Mouse (Mus musculus): ENCODE measurements around the gene Tomm34. TPM values are rescaled to one million over a fixed set of nuclear protein-coding genes. Genes with fewer than 3 reads are reported as not detected.
A peak's percentile ranks its signal among the peaks of the same experiment; 100 is the strongest.
"Not testable (repeated sequence)": the region's sequence is repeated elsewhere in the genome, so short reads cannot be mapped to it uniquely, and the experiment has no call there.

The Tomm34 gene
- polyA plus RNA-seq, 1 experiment from 2014 or later: 59.9 TPM

DNA sequence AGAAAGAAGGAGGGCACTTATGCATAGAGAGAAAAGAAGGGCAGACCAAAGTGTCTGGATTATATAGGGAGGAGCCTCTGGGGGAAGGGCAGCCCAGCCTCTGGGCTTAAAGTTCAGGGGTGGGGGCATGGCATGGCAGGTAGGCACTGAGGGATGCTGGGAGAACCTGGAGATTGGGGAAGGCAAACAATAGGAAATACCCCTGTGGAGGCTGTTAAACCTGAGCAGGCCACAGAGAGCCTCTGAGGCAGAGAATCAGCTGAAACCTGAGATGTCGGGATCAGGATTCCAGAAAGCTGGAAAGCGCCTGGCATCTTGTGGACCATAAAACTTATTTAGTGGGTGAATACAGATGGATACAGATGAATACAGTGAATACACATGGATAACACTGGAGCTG is 1.1 kb upstream of the Tomm34 start:
- H3K36me3 ChIP-seq (replicated peaks): peaks cover 10% of the 10 kb centered on the region
- no peaks in the 10 kb centered on the region for H3K9me3 ChIP-seq
- no peak overlapping the region for H3K4me3 ChIP-seq
- H3K4me1 ChIP-seq: peaks cover 53% of the 10 kb centered on the region
- 68% methylated on average over 2 of the region's 2 CpGs for WGBS
- H3K27me3 ChIP-seq (ENCODE audit: poor library complexity, severe bottlenecking): no peaks in the 10 kb centered on the region
- H3K27ac ChIP-seq: no peak overlapping the region
- no peak for DNase-seq (ENCODE audit: extremely low spot score, low spot score)

DNA sequence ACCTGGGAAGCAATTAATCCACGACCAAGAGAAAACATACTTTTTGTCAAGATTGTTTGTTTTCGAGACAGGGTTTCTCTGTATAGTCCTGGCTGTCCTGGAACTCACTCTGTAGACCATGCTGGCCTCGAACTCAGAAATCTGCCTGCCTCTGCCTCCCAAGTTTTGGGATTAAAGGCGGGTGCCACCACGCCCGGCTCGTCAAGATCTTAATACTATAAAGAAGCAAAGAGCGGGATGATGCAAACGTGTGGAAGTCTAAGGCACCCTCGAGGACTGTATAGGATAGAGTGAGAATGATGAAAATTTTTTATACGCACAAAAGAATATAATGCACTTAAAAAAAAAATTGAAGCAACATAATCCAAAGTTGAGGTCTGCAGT is 460 bp upstream of the Tomm34 start:
- H3K27me3 ChIP-seq (ENCODE audit: poor library complexity, severe bottlenecking); H3K9me3 ChIP-seq; DNase-seq (ENCODE audit: extremely low spot score, low spot score): not testable (repeated sequence)
- H3K36me3 ChIP-seq (replicated peaks): peaks cover 16% of the 10 kb centered on the region
- H3K4me1 ChIP-seq: peaks cover 53% of the 10 kb centered on the region
- WGBS: 79% methylated on average over 11 of the region's 11 CpGs
- H3K27ac ChIP-seq: peak overlapping the region; percentile 93
- peak overlapping the region; percentile 98 for H3K4me3 ChIP-seq

DNA sequence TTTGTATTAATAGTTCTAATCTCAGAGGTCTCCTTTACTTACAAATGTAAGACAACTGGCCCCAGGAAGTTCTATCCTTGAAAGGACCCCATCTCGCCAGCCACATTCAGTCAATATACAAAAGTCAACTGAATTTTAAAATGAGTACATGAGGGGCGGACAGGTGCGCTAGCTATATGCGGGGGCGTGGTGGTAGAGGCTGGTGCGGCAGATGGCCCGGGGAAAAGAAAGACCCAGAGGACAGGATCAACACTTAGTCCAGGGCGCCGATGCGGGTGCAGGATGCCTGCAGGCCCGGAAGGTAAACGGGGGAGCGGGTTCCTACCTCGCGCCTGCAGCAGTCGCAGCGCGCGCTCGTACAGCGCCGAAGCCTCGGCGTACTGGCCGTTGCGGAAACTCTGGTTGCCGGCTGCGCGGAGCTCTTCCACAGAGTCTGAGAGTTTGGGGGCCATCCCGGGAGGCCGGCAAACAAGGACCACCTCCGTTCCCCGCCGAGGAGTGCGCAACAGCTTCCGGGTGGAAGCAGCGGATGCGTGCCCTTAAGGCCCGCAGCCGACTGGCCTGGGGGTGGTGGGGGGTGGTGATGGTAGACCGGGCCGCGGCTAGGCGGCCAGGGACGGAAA is 716 bp downstream of the Tomm34 start, which contains the start of gene Stk4:
TSS of gene Stk4 (plus strand) at position 181 of the 623 bp plus-strand sequence.
- H3K36me3 ChIP-seq (replicated peaks): peaks cover 27% of the 10 kb centered on the region
- no peaks in the 10 kb centered on the region for H3K9me3 ChIP-seq
- H3K4me1 ChIP-seq: peaks cover 47% of the 10 kb centered on the region
- H3K27ac ChIP-seq: peak within 1 kb of the TSS; percentile 93
- DNase-seq (ENCODE audit: extremely low spot score, low spot score): peak; percentile 57
- no peaks in the 10 kb centered on the region for H3K27me3 ChIP-seq (ENCODE audit: poor library complexity, severe bottlenecking)
- WGBS: under 1% methylated on average over 45 of the region's 45 CpGs
- H3K4me3 ChIP-seq: peak within 1 kb of the TSS; percentile 98

DNA sequence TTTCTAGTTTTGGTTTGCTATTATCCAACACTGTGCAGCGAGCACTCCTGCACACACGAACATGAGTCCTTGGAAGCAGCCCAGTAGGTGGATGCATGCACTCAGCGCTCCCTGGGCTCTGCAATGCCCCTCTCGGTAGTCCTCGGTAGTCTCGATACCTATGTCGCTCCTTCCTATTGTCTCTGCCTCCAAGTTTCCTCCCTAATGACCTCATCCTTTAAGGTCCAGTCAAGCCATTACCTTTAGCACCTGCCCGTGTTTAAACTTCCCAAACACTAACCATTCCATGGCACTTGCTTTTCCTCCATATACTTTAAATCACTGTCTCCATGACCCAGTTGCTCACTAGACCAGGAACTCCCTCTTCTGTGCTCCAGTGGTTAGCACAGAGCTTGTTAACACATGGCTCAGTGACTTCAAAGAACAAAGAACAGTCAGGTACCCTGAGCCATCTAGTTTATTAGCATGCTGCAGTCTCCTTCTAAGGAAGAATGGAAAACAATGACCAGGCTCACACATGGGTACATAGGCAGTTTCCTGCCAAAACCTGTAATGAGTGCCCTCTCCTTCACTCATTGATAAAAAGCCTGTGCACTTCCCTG is 11.2 kb downstream of the Tomm34 start:
- Histone ChIP-seq H3K27me3 (ENCODE audit: poor library complexity, severe bottlenecking) (no peaks in the 10 kb centered on the region), H3K4me3 (no peak overlapping the region), H3K27ac (no peak overlapping the region), H3K9me3 (no peaks in the 10 kb centered on the region), H3K4me1 (no peaks in the 10 kb centered on the region), H3K36me3 (replicated peaks) (peaks cover 98% of the 10 kb centered on the region)
- no peak for DNase-seq (ENCODE audit: extremely low spot score, low spot score)
- 91% methylated on average over 8 of the region's 8 CpGs for WGBS

DNA sequence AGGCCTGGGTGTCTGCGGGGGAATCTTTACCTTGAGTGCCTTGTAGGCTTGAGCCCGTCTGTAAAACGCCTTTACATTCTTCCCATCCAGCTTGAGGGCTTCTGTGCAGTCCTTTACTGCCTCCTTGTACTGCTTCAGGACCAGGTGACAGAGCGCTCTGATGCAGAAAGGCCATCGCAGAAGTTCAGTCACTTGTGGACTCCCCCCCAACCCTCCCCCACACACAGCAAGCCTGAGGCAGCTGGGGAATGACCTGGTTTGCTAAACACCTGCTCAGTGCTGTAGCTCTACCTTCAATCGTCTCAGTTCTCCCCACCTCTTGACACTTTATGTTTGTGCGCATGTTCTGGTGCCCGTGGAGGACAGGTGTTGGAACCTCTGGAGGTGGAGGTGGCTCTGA is 16.3 kb downstream of the Tomm34 start:
- Histone ChIP-seq H3K36me3 (replicated peaks) (peaks cover 86% of the 10 kb centered on the region), H3K9me3 (no peaks in the 10 kb centered on the region), H3K27me3 (ENCODE audit: poor library complexity, severe bottlenecking) (no peaks in the 10 kb centered on the region), H3K4me3 (no peak overlapping the region), H3K4me1 (no peaks in the 10 kb centered on the region), H3K27ac (no peak overlapping the region)
- WGBS: 97% methylated on average over 8 of the region's 8 CpGs
- no peak for DNase-seq (ENCODE audit: extremely low spot score, low spot score)

DNA sequence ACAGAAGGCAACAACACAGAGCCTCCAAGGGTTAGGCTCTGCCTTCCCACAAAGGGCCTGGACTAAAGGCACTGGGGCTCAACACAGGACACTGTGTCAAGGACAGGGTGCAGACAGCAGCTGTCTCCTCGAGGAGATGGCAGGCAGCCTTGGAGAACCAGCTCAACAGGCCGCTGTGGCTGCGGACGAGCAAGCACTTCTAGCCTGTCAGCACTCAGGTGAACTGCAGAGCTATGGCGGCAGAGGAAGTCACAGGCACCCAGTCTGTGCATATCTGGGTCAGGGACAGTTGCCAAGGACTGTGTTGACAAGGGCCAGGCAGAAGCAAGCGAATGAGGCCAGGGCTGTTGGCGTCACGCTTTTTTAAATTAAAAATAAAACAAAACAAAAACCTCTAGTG is 17.2 kb downstream of the Tomm34 start:
- H3K36me3 ChIP-seq (replicated peaks): peaks cover 77% of the 10 kb centered on the region
- H3K9me3 ChIP-seq: no peaks in the 10 kb centered on the region
- no peak overlapping the region for H3K27ac ChIP-seq
- H3K4me1 ChIP-seq: 0 out of 2 replicates have a peak, but pooled peaks cover under 1% of the 10 kb centered on the region
- H3K27me3 ChIP-seq (ENCODE audit: poor library complexity, severe bottlenecking): no peaks in the 10 kb centered on the region
- 93% methylated on average over 8 of the region's 8 CpGs for WGBS
- no peak for DNase-seq (ENCODE audit: extremely low spot score, low spot score)
- no peak overlapping the region for H3K4me3 ChIP-seq

DNA sequence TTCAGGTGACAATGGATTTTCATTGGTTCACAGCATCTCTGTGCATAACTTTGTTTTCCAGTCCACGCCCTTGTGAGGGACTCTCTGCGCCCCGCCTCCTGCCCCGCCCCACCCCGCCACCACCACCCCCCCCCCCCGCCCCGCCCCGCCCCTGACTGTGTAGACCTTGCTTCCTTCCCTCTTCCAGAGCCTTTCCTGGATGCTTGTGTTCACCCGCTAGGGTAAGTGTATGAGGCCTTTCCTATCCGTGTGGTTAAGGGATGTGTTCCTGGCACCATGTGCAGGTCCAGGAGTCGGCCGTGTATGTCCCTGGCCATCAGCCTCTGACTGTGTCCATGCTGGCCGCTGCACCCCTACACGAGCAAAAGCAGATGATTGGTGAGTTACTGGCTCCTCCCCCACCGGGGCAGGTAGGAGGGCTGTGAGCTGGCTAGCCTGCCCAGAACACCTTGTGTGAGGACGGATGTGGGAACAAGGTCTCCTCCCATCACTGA is 23.7 kb downstream of the Tomm34 start:
- Histone ChIP-seq H3K4me3 (peak overlapping the region; percentile 45), H3K9me3 (no peaks in the 10 kb centered on the region), H3K4me1 (peaks cover 10% of the 10 kb centered on the region), H3K27ac (peak overlapping the region; percentile 68; the same call in 1 of the 2 replicates), H3K36me3 (replicated peaks) (peaks cover 14% of the 10 kb centered on the region), H3K27me3 (ENCODE audit: poor library complexity, severe bottlenecking) (no peaks in the 10 kb centered on the region)
- WGBS: 5% methylated on average over 16 of the region's 16 CpGs
- DNase-seq (ENCODE audit: extremely low spot score, low spot score): peak; percentile 37

DNA sequence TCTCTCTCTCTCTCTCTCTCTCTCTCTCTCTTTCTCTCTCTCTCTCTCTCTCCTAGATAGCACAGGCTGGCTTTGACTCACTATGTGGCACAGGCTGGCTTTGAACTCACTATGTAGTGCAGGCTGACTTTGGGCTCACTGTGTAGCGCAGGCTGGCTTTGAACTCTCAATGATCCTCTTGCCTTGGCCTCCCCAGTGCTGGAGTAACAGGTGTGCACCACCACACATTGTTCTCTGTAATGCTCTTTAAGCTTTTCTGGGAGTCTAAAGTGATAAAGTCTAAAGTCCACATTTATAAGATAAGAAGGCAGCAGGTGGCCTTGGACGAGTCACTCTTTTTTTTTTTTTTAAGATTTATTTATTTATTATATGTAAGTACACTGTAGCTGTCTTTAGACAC is 29.4 kb downstream of the Tomm34 start:
- Histone ChIP-seq H3K36me3 (replicated peaks) (no peaks in the 10 kb centered on the region), H3K27ac (no peak overlapping the region), H3K9me3 (no peaks in the 10 kb centered on the region), H3K27me3 (ENCODE audit: poor library complexity, severe bottlenecking) (no peaks in the 10 kb centered on the region), H3K4me3 (no peak overlapping the region), H3K4me1 (peaks cover 4% of the 10 kb centered on the region; the same call in 1 of the 2 replicates)
- 84% methylated on average over 2 of the region's 2 CpGs for WGBS
- DNase-seq (ENCODE audit: extremely low spot score, low spot score): no peak

DNA sequence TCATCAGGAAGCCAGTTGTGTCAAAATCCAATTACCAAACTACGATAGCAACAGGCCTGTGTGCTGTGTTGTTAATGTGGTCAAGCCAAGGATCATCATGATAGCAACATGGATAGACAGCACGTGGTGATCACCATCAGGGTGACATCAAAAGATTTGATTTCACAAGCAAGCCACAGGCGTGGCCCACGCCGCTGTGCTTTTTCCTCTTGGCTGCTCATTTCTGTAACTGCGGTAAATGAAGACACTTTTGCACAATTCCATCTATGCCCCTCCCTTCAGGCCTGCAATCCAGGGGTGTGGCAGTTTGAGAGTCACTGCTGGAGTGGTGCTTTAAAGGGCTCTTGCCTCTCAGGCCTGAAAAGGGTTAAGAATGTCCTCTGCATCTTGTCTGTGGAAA is 30.0 kb downstream of the Tomm34 start:
- no peak for DNase-seq (ENCODE audit: extremely low spot score, low spot score)
- H3K36me3 ChIP-seq (replicated peaks): no peaks in the 10 kb centered on the region
- WGBS: 89% methylated on average over 6 of the region's 6 CpGs
- H3K4me1 ChIP-seq: peaks cover 4% of the 10 kb centered on the region; the same call in 1 of the 2 replicates
- H3K9me3 ChIP-seq: no peaks in the 10 kb centered on the region
- H3K4me3 ChIP-seq: no peak overlapping the region
- H3K27ac ChIP-seq: no peak overlapping the region
- H3K27me3 ChIP-seq (ENCODE audit: poor library complexity, severe bottlenecking): no peaks in the 10 kb centered on the region

DNA sequence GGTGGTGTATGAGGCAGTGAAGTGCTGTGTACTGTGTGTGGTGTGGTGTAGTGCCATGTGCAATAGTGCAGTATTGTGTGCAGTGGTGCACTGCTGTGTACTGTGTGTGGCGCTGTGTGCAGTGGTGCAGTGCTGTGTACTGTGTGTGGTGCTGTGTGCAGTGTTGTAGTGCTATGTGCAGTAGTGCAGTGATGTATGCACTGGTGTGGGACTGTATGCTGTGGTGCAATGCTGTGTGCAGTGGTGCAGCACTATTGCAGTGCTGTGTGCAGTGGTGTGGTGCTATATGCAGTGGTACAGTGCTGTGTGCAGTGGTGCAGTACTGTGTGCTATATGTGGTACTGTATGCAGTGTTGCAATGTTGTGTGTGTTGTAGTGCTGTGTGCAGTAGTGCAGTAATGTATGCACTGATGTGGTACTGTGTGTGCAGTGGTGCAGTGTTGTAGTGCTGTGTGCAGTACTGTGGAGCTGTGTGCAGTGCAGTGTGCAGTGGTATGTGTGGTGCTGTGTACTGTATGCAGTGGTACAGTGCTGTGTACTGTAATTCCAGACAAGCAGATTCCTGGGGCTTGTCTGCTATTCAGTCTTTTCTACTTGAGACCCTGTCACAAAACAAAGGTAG is 32.5 kb downstream of the Tomm34 start:
- no peaks in the 10 kb centered on the region for H3K9me3 ChIP-seq
- no peak overlapping the region for H3K4me3 ChIP-seq
- no peak for DNase-seq (ENCODE audit: extremely low spot score, low spot score)

DNA sequence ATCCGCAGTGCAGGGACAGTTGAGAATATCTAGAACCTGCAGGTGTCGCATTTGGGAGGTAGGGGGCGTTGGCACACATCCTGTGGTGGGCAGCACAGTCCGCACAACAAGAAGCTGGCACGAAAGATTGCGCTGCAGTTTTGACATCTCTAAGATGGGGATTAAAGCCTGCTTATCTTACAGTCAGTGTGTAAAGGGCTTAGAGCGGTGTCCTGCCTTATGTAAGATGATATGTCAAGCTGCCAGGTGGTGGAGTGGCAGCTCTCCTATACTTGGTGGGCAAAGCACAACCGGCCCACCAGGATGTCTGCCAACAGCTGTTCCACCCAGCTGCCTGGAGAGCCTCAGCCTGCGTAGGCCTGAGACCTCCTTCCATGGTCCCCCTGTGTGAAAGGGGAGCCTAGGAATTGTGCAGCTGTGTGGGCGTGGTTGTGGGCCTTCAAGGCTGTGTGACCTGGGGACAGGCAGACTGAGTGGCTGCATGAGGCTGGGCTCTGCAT is 34.4 kb downstream of the Tomm34 start:
- no peak overlapping the region for H3K4me3 ChIP-seq
- no peaks in the 10 kb centered on the region for H3K36me3 ChIP-seq (replicated peaks)
- 66% methylated on average over 10 of the region's 10 CpGs for WGBS
- no peak overlapping the region for H3K27ac ChIP-seq
- no peaks in the 10 kb centered on the region for H3K9me3 ChIP-seq
- no peaks in the 10 kb centered on the region for H3K27me3 ChIP-seq (ENCODE audit: poor library complexity, severe bottlenecking)
- no peak for DNase-seq (ENCODE audit: extremely low spot score, low spot score)
- peaks cover 4% of the 10 kb centered on the region; the same call in 1 of the 2 replicates for H3K4me1 ChIP-seq

More for the DNA sequence above, 32.5 kb downstream of the Tomm34 start:
- 81% methylated on average over 1 of the region's 1 CpGs for WGBS
- Histone ChIP-seq H3K27me3 (ENCODE audit: poor library complexity, severe bottlenecking) (no peaks in the 10 kb centered on the region), H3K27ac (no peak overlapping the region), H3K4me1 (peaks cover 4% of the 10 kb centered on the region; the same call in 1 of the 2 replicates), H3K36me3 (replicated peaks) (no peaks in the 10 kb centered on the region)

DNA sequence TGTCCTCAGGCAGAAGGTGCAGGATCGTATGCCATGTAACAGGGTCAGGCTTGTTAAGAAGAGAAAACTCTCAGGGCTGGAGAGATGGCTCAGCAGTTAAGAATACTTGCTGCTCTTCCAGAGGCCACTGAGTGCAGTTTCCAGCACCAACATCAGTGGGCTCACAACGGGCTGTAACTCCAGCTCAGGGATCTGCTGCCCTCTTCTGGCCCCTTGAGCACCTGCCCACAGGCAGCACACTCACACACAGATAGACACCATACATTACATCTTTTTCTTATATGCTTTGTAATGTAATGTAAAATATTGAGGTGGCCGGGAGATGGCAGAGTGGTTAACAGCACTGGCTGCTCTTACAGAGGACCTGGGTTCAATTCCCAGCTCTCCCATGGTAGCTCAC is 38.0 kb downstream of the Tomm34 start:
- H3K4me3 ChIP-seq: no peak overlapping the region
- WGBS: 91% methylated on average over 3 of the region's 3 CpGs
- H3K9me3 ChIP-seq: no peaks in the 10 kb centered on the region
- no peak for DNase-seq (ENCODE audit: extremely low spot score, low spot score)
- no peak overlapping the region for H3K27ac ChIP-seq
- no peaks in the 10 kb centered on the region for H3K27me3 ChIP-seq (ENCODE audit: poor library complexity, severe bottlenecking)
- peaks cover 4% of the 10 kb centered on the region; the same call in 1 of the 2 replicates for H3K4me1 ChIP-seq
- no peaks in the 10 kb centered on the region for H3K36me3 ChIP-seq (replicated peaks)

DNA sequence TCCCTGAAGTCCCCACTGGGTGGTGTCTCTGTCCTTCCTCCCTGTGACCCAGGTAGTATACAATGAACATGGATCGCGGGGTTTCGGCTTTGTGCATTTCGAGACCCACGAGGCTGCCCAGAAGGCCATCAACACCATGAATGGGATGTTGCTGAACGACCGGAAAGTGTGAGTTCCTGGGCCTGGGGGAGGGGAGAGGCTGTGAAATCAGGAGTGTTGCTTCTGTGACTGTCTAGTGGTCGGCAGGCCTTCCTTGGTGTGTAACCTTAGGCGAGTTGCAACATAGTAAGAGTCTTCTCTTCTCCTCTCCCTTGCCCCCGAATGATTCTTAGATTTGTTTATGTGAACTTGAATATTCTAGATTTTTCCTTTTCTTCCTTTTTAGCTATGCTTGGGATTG is 39.8 kb downstream of the Tomm34 start:
- Histone ChIP-seq H3K4me1 (no peaks in the 10 kb centered on the region), H3K27me3 (ENCODE audit: poor library complexity, severe bottlenecking) (no peaks in the 10 kb centered on the region), H3K27ac (no peak overlapping the region), H3K36me3 (replicated peaks) (no peaks in the 10 kb centered on the region), H3K4me3 (no peak overlapping the region), H3K9me3 (no peaks in the 10 kb centered on the region)
- WGBS: 77% methylated on average over 10 of the region's 10 CpGs
- DNase-seq (ENCODE audit: extremely low spot score, low spot score): no peak

Data from forebrain, embryonic 10.5 days (tissue).